Mouse (Mus musculus): ENCODE data around the gene Zc3h10. TPM values are rescaled to one million over a fixed set of nuclear protein-coding genes. Genes with fewer than 3 reads are reported as not detected.
A peak's percentile ranks its signal among the peaks of the same experiment; 100 is the strongest.
"Not testable (repeated sequence)": the region's sequence is repeated elsewhere in the genome, so short reads cannot be mapped to it uniquely, and the experiment has no call there.

Zc3h10 gene
- polyA plus RNA-seq, 1 experiment from 2014 or later, result 17.3 TPM

- H3K4me3 ChIP-seq, result peak overlapping the region; percentile 16
- peaks cover 45% of the 10 kb centered on the region for H3K27me3 ChIP-seq
- H3K9me3 ChIP-seq, result no peaks in the 10 kb centered on the region
- ATAC-seq (ENCODE audit: low FRiP score, low read depth), result no peak
- 14% methylated on average over 20 of the region's 20 CpGs for WGBS
- peaks cover 76% of the 10 kb centered on the region for H3K36me3 ChIP-seq
- no peak overlapping the region for H3K27ac ChIP-seq
- peak overlapping the region; percentile 50; the same call in 1 of the 2 replicates for H3K9ac ChIP-seq
- H3K4me1 ChIP-seq, result no peaks in the 10 kb centered on the region
- H3K4me2 ChIP-seq (replicated peaks), result peak overlapping the region; percentile 42
Observed at GRCm38 (mm10) chr10:128516029-128516428, 31.5 kb downstream of the Zc3h10 start.

GRCm38 (mm10) chr10:128515044-128515443 lies 32.5 kb downstream of the Zc3h10 start:
- 81% methylated on average over 4 of the region's 4 CpGs for WGBS
- ATAC-seq (ENCODE audit: low FRiP score, low read depth), result no peak
- Histone ChIP-seq H3K9ac (no peak overlapping the region), H3K27me3 (peaks cover 45% of the 10 kb centered on the region), H3K36me3 (peaks cover 74% of the 10 kb centered on the region), H3K4me3 (no peak overlapping the region), H3K4me1 (no peaks in the 10 kb centered on the region), H3K4me2 (replicated peaks) (no peak overlapping the region), H3K27ac (no peak overlapping the region), H3K9me3 (no peaks in the 10 kb centered on the region)

GRCm38 (mm10) chr10:128511761-128512160 lies 35.8 kb downstream of the Zc3h10 start:
- ATAC-seq (ENCODE audit: low FRiP score, low read depth), result no peak

GRCm38 (mm10) chr10:128511189-128511588 lies 36.4 kb downstream of the Zc3h10 start:
- H3K36me3 ChIP-seq, result peaks cover 57% of the 10 kb centered on the region
- 86% methylated on average over 9 of the region's 9 CpGs for WGBS
- peaks cover 14% of the 10 kb centered on the region for H3K27me3 ChIP-seq

More at GRCm38 (mm10) chr10:128511761-128512160, 35.8 kb downstream of the Zc3h10 start:
- Histone ChIP-seq H3K9ac (no peak overlapping the region), H3K9me3 (no peaks in the 10 kb centered on the region), H3K36me3 (peaks cover 63% of the 10 kb centered on the region), H3K4me1 (no peaks in the 10 kb centered on the region), H3K4me2 (replicated peaks) (no peak overlapping the region), H3K27ac (no peak overlapping the region), H3K27me3 (peaks cover 20% of the 10 kb centered on the region), H3K4me3 (no peak overlapping the region)
- WGBS, result 81% methylated on average over 12 of the region's 12 CpGs

GRCm38 (mm10) chr10:128510301-128510700 lies 37.3 kb downstream of the Zc3h10 start:
- H3K9ac ChIP-seq, result no peak overlapping the region
- no peak for ATAC-seq (ENCODE audit: low FRiP score, low read depth)
- no peak overlapping the region for H3K4me2 ChIP-seq (replicated peaks)
- H3K27me3 ChIP-seq, result peaks cover 5% of the 10 kb centered on the region
- H3K27ac ChIP-seq, result no peak overlapping the region
- peaks cover 52% of the 10 kb centered on the region for H3K36me3 ChIP-seq
- H3K4me1 ChIP-seq, result no peaks in the 10 kb centered on the region
- WGBS, result 82% methylated on average over 11 of the region's 11 CpGs
- H3K9me3 ChIP-seq, result 0 out of 2 replicates have a peak, but pooled peaks cover 2% of the 10 kb centered on the region
- no peak overlapping the region for H3K4me3 ChIP-seq

More at GRCm38 (mm10) chr10:128511189-128511588, 36.4 kb downstream of the Zc3h10 start:
- H3K9me3 ChIP-seq, result no peaks in the 10 kb centered on the region
- H3K27ac ChIP-seq, result no peak overlapping the region
- H3K4me1 ChIP-seq, result no peaks in the 10 kb centered on the region
- no peak overlapping the region for H3K9ac ChIP-seq
- H3K4me2 ChIP-seq (replicated peaks), result no peak overlapping the region
- ATAC-seq (ENCODE audit: low FRiP score, low read depth), result no peak
- H3K4me3 ChIP-seq, result no peak overlapping the region

GRCm38 (mm10) chr10:128509831-128510230 lies 37.7 kb downstream of the Zc3h10 start:
- peaks cover under 1% of the 10 kb centered on the region; the same call in 1 of the 2 replicates for H3K27me3 ChIP-seq
- 0 out of 2 replicates have a peak, but pooled peaks cover 2% of the 10 kb centered on the region for H3K9me3 ChIP-seq
- no peak overlapping the region for H3K4me3 ChIP-seq
- H3K36me3 ChIP-seq, result peaks cover 47% of the 10 kb centered on the region
- no peaks in the 10 kb centered on the region for H3K4me1 ChIP-seq
- no peak overlapping the region for H3K9ac ChIP-seq
- no peak overlapping the region for H3K4me2 ChIP-seq (replicated peaks)
- WGBS, result 87% methylated on average over 4 of the region's 4 CpGs
- ATAC-seq (ENCODE audit: low FRiP score, low read depth), result no peak
- no peak overlapping the region for H3K27ac ChIP-seq

- peaks cover 47% of the 10 kb centered on the region for H3K36me3 ChIP-seq
- H3K4me2 ChIP-seq (replicated peaks), result no peak overlapping the region
- no peak for ATAC-seq (ENCODE audit: low FRiP score, low read depth)
- no peak overlapping the region for H3K4me3 ChIP-seq
- H3K9ac ChIP-seq, result no peak overlapping the region
- 85% methylated on average over 9 of the region's 9 CpGs for WGBS
- H3K27me3 ChIP-seq, result no peaks in the 10 kb centered on the region
- 0 out of 2 replicates have a peak, but pooled peaks cover 2% of the 10 kb centered on the region for H3K9me3 ChIP-seq
- H3K4me1 ChIP-seq, result no peaks in the 10 kb centered on the region
- H3K27ac ChIP-seq, result no peak overlapping the region
Observed at GRCm38 (mm10) chr10:128509203-128509602, 38.4 kb downstream of the Zc3h10 start.

- Histone ChIP-seq H3K27ac (no peak overlapping the region), H3K9ac (no peak overlapping the region), H3K4me1 (no peaks in the 10 kb centered on the region), H3K9me3 (0 out of 2 replicates have a peak, but pooled peaks cover 2% of the 10 kb centered on the region), H3K4me2 (replicated peaks) (no peak overlapping the region), H3K36me3 (peaks cover 38% of the 10 kb centered on the region), H3K27me3 (no peaks in the 10 kb centered on the region), H3K4me3 (no peak overlapping the region)
- 73% methylated on average over 9 of the region's 9 CpGs for WGBS
- no peak for ATAC-seq (ENCODE audit: low FRiP score, low read depth)
Observed at GRCm38 (mm10) chr10:128508260-128508659, 39.3 kb downstream of the Zc3h10 start.

GRCm38 (mm10) chr10:128505974-128506373 lies 41.6 kb downstream of the Zc3h10 start:
- Histone ChIP-seq H3K27ac (no peak overlapping the region), H3K4me2 (replicated peaks) (no peak overlapping the region), H3K27me3 (no peaks in the 10 kb centered on the region), H3K36me3 (peaks cover 23% of the 10 kb centered on the region), H3K9me3 (0 out of 2 replicates have a peak, but pooled peaks cover 2% of the 10 kb centered on the region), H3K9ac (no peak overlapping the region), H3K4me1 (no peaks in the 10 kb centered on the region), H3K4me3 (no peak overlapping the region)
- WGBS, result 94% methylated on average over 14 of the region's 14 CpGs
- ATAC-seq (ENCODE audit: low FRiP score, low read depth), result no peak

GRCm38 (mm10) chr10:128505371-128505667 lies 42.3 kb downstream of the Zc3h10 start:
- H3K4me1 ChIP-seq; ATAC-seq (ENCODE audit: low FRiP score, low read depth); H3K27ac ChIP-seq; H3K9ac ChIP-seq; H3K9me3 ChIP-seq; H3K4me2 ChIP-seq (replicated peaks); H3K4me3 ChIP-seq; H3K27me3 ChIP-seq: not testable (repeated sequence)
- H3K36me3 ChIP-seq, result peaks cover 17% of the 10 kb centered on the region
- 88% methylated on average over 5 of the region's 5 CpGs for WGBS

- H3K9ac ChIP-seq, result no peak overlapping the region
- H3K4me2 ChIP-seq (replicated peaks), result no peak overlapping the region
- WGBS, result 74% methylated on average over 9 of the region's 9 CpGs
- H3K27ac ChIP-seq, result no peak overlapping the region
- 0 out of 2 replicates have a peak, but pooled peaks cover 2% of the 10 kb centered on the region for H3K9me3 ChIP-seq
- H3K4me3 ChIP-seq, result no peak overlapping the region
- no peak for ATAC-seq (ENCODE audit: low FRiP score, low read depth)
- peaks cover 12% of the 10 kb centered on the region; the same call in 1 of the 2 replicates for H3K36me3 ChIP-seq
- 0 out of 2 replicates have a peak, but pooled peaks cover under 1% of the 10 kb centered on the region for H3K4me1 ChIP-seq
- H3K27me3 ChIP-seq, result no peaks in the 10 kb centered on the region
Observed at GRCm38 (mm10) chr10:128504641-128505370, 42.8 kb downstream of the Zc3h10 start.

GRCm38 (mm10) chr10:128504012-128504411 lies 43.6 kb downstream of the Zc3h10 start:
- H3K4me2 ChIP-seq (replicated peaks), result no peak overlapping the region
- H3K4me3 ChIP-seq, result no peak overlapping the region
- 0 out of 2 replicates have a peak, but pooled peaks cover 2% of the 10 kb centered on the region for H3K9me3 ChIP-seq
- no peak overlapping the region for H3K27ac ChIP-seq
- ATAC-seq (ENCODE audit: low FRiP score, low read depth), result no peak
- 70% methylated on average over 3 of the region's 3 CpGs for WGBS
- peaks cover 4% of the 10 kb centered on the region; the same call in 1 of the 2 replicates for H3K36me3 ChIP-seq
- H3K9ac ChIP-seq, result no peak overlapping the region
- peaks cover 6% of the 10 kb centered on the region; the same call in 1 of the 2 replicates for H3K4me1 ChIP-seq
- no peaks in the 10 kb centered on the region for H3K27me3 ChIP-seq
